13 mouse cellular contexts compared by ENCODE assay signal in genomic region chr10:23220432-23220831, GRCm38 (mm10).
"Had no signal": no experiment of that assay in that cellular context is flagged by ENCODE, and none has a peak within 500 bp of the region (broad histone marks: within the 10 kb centered on the region; RNA-seq: fewer than 3 reads in every experiment).

No protein-coding gene starts in this region.

- H3K9ac ChIP-seq: limb, embryonic 12.5 days; liver, embryonic 13.5 days; liver, postnatal 0 days; lung, embryonic 15.5 days had no signal

- H3K9me3 ChIP-seq: limb, embryonic 12.5 days; liver, embryonic 13.5 days; lung, embryonic 15.5 days had no signal

- H3K4me3 ChIP-seq: layer of hippocampus, adult 2 months; limb, embryonic 12.5 days; liver, embryonic 13.5 days; lung, embryonic 15.5 days had no signal

- H3K4me2 ChIP-seq: limb, embryonic 12.5 days; liver, embryonic 13.5 days; lung, embryonic 15.5 days had no signal

- H3K36me3 ChIP-seq: limb, embryonic 12.5 days; liver, embryonic 13.5 days; lung, embryonic 15.5 days had no signal

- DNase-seq: kidney, adult 11 months; kidney, adult 9 months; kidney, postnatal 4 days; liver; liver, embryonic 13.5 days; liver, postnatal 0 days; lung, postnatal 14 days; thymus, adult 18-20 months; thymus, postnatal 14 days had no signal

- ATAC-seq: liver, postnatal 0 days had no signal

- H3K27me3 ChIP-seq: limb, embryonic 12.5 days; liver, embryonic 13.5 days; lung, embryonic 15.5 days had no signal

- H3K4me1 ChIP-seq: liver, embryonic 13.5 days; lung, embryonic 15.5 days had no signal

- H3K27ac ChIP-seq: kidney, postnatal 0 days; layer of hippocampus, adult 2 months; limb, embryonic 12.5 days; liver, embryonic 13.5 days; lung, embryonic 15.5 days had no signal
